Mouse (Mus musculus): Measurements from ENCODE around the gene Elmo2. TPM values are rescaled to one million over a fixed set of nuclear protein-coding genes. Genes with fewer than 3 reads are reported as not detected.

The Elmo2 gene
- polyA plus RNA-seq, 1 experiment from 2014 or later = 44.9 TPM

DNA sequence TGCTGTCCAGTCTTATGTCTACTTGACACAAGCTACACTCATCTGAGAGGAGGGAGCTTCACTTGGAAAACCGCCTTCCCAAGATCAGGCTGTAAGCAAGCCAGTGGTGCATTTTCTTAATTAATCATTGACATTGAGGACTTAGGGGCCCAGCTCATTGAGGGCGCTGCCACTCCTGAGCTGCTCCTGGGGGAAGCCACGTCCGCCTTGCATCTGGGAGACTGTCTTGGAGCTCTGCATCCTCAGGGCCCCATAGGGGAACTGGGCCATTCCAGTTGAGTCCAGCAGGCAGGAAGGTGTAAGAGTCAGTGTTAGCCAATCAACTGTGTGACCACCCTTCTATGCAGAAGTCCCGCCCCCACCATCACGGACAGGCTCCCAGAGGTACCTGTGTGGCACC is 18.5 kb downstream of the Elmo2 start:
- H3K4me3 ChIP-seq (ENCODE audit: low read length) = no peak overlapping the region
- H3K9me3 ChIP-seq (replicated peaks; ENCODE audit: control insufficient read depth, low read length) = peaks cover 4% of the 10 kb centered on the region; the same call in 1 of the 2 replicates
- no peaks in the 10 kb centered on the region for H3K27me3 ChIP-seq (ENCODE audit: control insufficient read depth, insufficient read depth, low read length)
- no peaks in the 10 kb centered on the region for H3K4me1 ChIP-seq (ENCODE audit: control insufficient read depth, insufficient read depth, low read length)
- ATAC-seq (replicated peaks; ENCODE audit: extremely low read depth, insufficient read depth, low FRiP score) = no peak
- H3K4me2 ChIP-seq (ENCODE audit: low read depth, low read length) = no peak overlapping the region
- no peak overlapping the region for H3K27ac ChIP-seq (ENCODE audit: low read length)
- H3K36me3 ChIP-seq (ENCODE audit: control insufficient read depth, insufficient read depth) = peaks cover 30% of the 10 kb centered on the region
- no peak overlapping the region for H3K9ac ChIP-seq (ENCODE audit: low read length)
- 96% methylated on average over 6 of the region's 6 CpGs for WGBS

DNA sequence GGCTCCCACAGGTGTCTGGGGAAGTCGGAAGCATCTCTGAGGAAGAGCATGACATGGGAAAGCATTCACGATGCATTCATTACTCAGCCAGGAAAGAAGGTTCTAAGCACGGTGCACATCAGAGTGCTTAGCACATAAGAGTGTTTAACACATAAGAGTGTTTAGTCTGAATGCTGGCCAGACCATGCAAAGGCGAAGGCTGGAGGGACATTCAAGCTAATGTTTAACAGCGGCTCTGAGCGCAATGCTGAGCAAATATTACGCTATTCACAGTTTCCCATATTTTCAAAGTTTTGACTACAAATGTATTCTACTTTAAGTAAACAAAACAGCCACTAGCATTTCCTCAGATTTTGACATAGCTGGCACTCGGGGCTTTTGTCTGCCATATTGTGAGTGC is 20.8 kb downstream of the Elmo2 start:
- Histone ChIP-seq H3K9ac (ENCODE audit: low read length) (no peak overlapping the region), H3K27ac (ENCODE audit: low read length) (no peak overlapping the region), H3K4me1 (ENCODE audit: control insufficient read depth, insufficient read depth, low read length) (no peaks in the 10 kb centered on the region), H3K27me3 (ENCODE audit: control insufficient read depth, insufficient read depth, low read length) (no peaks in the 10 kb centered on the region), H3K36me3 (ENCODE audit: control insufficient read depth, insufficient read depth) (peaks cover 30% of the 10 kb centered on the region), H3K9me3 (replicated peaks; ENCODE audit: control insufficient read depth, low read length) (peaks cover 4% of the 10 kb centered on the region; the same call in 1 of the 2 replicates), H3K4me2 (ENCODE audit: low read depth, low read length) (no peak overlapping the region), H3K4me3 (ENCODE audit: low read length) (no peak overlapping the region)
- WGBS = 88% methylated on average over 8 of the region's 8 CpGs
- no peak for ATAC-seq (replicated peaks; ENCODE audit: extremely low read depth, insufficient read depth, low FRiP score)

DNA sequence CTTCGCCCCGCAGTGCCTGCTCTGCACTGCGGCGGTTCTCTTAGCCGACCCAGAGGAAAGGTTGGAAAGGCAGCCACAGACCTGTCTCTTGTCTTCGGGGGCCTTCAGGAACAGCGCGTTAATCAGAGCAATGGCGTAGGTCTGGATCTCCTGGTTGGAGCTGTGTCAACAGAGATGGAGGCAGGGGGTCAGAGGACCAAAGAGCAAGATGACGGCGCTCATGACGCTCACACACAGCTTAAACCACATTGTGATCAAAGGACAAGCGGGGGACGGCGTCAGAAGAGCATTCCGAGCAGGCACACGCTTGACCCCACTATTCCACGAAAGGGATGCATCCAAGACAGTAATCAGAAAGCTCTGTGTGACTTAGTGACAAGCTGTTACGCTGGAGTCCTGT is 21.5 kb downstream of the Elmo2 start:
- WGBS = 81% methylated on average over 19 of the region's 19 CpGs
- Histone ChIP-seq H3K9ac (ENCODE audit: low read length) (no peak overlapping the region), H3K9me3 (replicated peaks; ENCODE audit: control insufficient read depth, low read length) (peaks cover 4% of the 10 kb centered on the region; the same call in 1 of the 2 replicates), H3K4me2 (ENCODE audit: low read depth, low read length) (no peak overlapping the region), H3K4me3 (ENCODE audit: low read length) (no peak overlapping the region), H3K4me1 (ENCODE audit: control insufficient read depth, insufficient read depth, low read length) (no peaks in the 10 kb centered on the region), H3K27me3 (ENCODE audit: control insufficient read depth, insufficient read depth, low read length) (no peaks in the 10 kb centered on the region), H3K36me3 (ENCODE audit: control insufficient read depth, insufficient read depth) (peaks cover 30% of the 10 kb centered on the region), H3K27ac (ENCODE audit: low read length) (no peak overlapping the region)
- no peak for ATAC-seq (replicated peaks; ENCODE audit: extremely low read depth, insufficient read depth, low FRiP score)

- Histone ChIP-seq H3K36me3 (ENCODE audit: control insufficient read depth, insufficient read depth) (peaks cover 30% of the 10 kb centered on the region), H3K4me3 (ENCODE audit: low read length) (no peak overlapping the region), H3K27me3 (ENCODE audit: control insufficient read depth, insufficient read depth, low read length) (no peaks in the 10 kb centered on the region), H3K9ac (ENCODE audit: low read length) (no peak overlapping the region), H3K4me1 (ENCODE audit: control insufficient read depth, insufficient read depth, low read length) (no peaks in the 10 kb centered on the region), H3K4me2 (ENCODE audit: low read depth, low read length) (no peak overlapping the region), H3K27ac (ENCODE audit: low read length) (no peak overlapping the region), H3K9me3 (replicated peaks; ENCODE audit: control insufficient read depth, low read length) (peaks cover 4% of the 10 kb centered on the region; the same call in 1 of the 2 replicates)
- 96% methylated on average over 6 of the region's 6 CpGs for WGBS
- no peak for ATAC-seq (replicated peaks; ENCODE audit: extremely low read depth, insufficient read depth, low FRiP score)
Measured at GRCm38 (mm10) chr2:165303354-165304012, 22.8 kb downstream of the Elmo2 start.

DNA sequence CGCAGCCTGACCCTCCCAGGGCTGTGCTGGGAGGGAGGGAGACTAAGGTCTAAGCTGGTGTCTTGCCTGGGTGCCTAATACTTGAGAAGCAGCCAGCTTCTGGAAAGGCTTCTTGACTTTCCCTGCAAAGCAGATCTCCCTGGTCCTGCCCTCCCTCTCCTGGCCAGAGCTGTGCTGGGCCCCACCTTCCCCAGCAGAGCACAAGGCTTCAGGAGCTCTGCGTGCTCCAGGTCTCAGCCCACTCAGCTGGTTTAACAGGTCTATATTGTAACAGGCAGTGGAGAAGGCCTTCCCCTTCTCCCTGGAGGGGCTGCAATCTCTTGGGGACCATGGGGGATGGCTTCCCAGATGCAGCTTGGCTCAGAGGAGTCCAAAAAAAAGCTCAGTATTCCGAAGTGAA is 24.9 kb downstream of the Elmo2 start:
- H3K36me3 ChIP-seq (ENCODE audit: control insufficient read depth, insufficient read depth) = peaks cover 45% of the 10 kb centered on the region
- WGBS = 64% methylated on average over 3 of the region's 3 CpGs
- no peak for ATAC-seq (replicated peaks; ENCODE audit: extremely low read depth, insufficient read depth, low FRiP score)

DNA sequence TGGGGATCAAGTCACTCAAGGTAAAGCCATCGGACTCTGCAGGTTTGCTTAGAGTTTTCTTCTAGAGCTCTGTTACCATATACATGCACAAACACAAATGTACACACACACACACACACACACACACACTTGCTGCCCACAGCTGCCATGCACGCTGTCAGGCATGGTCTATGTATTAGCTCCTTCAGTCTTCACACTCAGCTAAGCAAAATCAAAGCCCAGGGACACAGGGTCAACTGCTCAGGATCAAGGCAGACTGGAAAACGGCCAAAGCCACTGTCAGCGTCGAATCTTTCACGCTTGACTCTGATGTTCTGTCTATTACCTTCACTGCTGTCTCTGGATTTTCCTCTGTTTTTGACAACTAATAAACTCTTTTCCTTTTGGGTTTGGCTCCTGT is 25.4 kb downstream of the Elmo2 start:
- no peak for ATAC-seq (replicated peaks; ENCODE audit: extremely low read depth, insufficient read depth, low FRiP score)
- no peak overlapping the region for H3K27ac ChIP-seq (ENCODE audit: low read length)
- 79% methylated on average over 6 of the region's 6 CpGs for WGBS
- H3K4me1 ChIP-seq (ENCODE audit: control insufficient read depth, insufficient read depth, low read length) = no peaks in the 10 kb centered on the region
- no peaks in the 10 kb centered on the region for H3K27me3 ChIP-seq (ENCODE audit: control insufficient read depth, insufficient read depth, low read length)
- no peak overlapping the region for H3K9ac ChIP-seq (ENCODE audit: low read length)
- peaks cover 4% of the 10 kb centered on the region; the same call in 1 of the 2 replicates for H3K9me3 ChIP-seq (replicated peaks; ENCODE audit: control insufficient read depth, low read length)
- H3K4me3 ChIP-seq (ENCODE audit: low read length) = no peak overlapping the region
- H3K36me3 ChIP-seq (ENCODE audit: control insufficient read depth, insufficient read depth) = peaks cover 48% of the 10 kb centered on the region
- H3K4me2 ChIP-seq (ENCODE audit: low read depth, low read length) = no peak overlapping the region

More for the DNA sequence above, 24.9 kb downstream of the Elmo2 start:
- H3K4me3 ChIP-seq (ENCODE audit: low read length) = no peak overlapping the region
- H3K27ac ChIP-seq (ENCODE audit: low read length) = no peak overlapping the region
- no peaks in the 10 kb centered on the region for H3K4me1 ChIP-seq (ENCODE audit: control insufficient read depth, insufficient read depth, low read length)
- H3K27me3 ChIP-seq (ENCODE audit: control insufficient read depth, insufficient read depth, low read length) = no peaks in the 10 kb centered on the region
- no peak overlapping the region for H3K9ac ChIP-seq (ENCODE audit: low read length)
- no peak overlapping the region for H3K4me2 ChIP-seq (ENCODE audit: low read depth, low read length)
- peaks cover 4% of the 10 kb centered on the region; the same call in 1 of the 2 replicates for H3K9me3 ChIP-seq (replicated peaks; ENCODE audit: control insufficient read depth, low read length)

DNA sequence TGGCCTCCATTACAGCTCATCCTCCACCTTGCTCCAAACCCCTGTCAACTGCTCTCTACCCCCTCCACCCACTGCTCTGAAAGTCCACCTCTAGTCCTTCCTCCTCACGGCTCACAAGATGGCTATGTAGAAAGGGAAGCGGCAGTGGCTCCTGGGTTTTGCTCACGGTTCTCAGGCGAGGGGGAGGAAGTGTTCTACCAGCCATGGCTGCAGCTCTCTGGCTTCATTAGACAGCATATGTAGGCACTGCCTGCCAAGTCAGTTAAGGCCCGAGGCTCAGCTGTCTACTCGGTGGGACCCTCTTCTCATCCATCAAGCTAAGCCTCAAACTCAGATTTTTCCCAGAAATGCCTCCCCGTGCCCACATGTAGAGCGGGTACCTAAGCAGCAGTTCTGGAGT is 25.9 kb downstream of the Elmo2 start:
- Histone ChIP-seq H3K27ac (ENCODE audit: low read length) (no peak overlapping the region), H3K9me3 (replicated peaks; ENCODE audit: control insufficient read depth, low read length) (peaks cover 4% of the 10 kb centered on the region; the same call in 1 of the 2 replicates), H3K4me2 (ENCODE audit: low read depth, low read length) (no peak overlapping the region), H3K9ac (ENCODE audit: low read length) (no peak overlapping the region), H3K36me3 (ENCODE audit: control insufficient read depth, insufficient read depth) (peaks cover 48% of the 10 kb centered on the region), H3K4me3 (ENCODE audit: low read length) (no peak overlapping the region), H3K27me3 (ENCODE audit: control insufficient read depth, insufficient read depth, low read length) (no peaks in the 10 kb centered on the region), H3K4me1 (ENCODE audit: control insufficient read depth, insufficient read depth, low read length) (no peaks in the 10 kb centered on the region)
- ATAC-seq (replicated peaks; ENCODE audit: extremely low read depth, insufficient read depth, low FRiP score) = no peak
- 78% methylated on average over 8 of the region's 8 CpGs for WGBS

GRCm38 (mm10) chr2:165297429-165297828 is 28.9 kb downstream of the Elmo2 start:
- H3K27ac ChIP-seq (ENCODE audit: low read length) = no peak overlapping the region
- H3K4me1 ChIP-seq (ENCODE audit: control insufficient read depth, insufficient read depth, low read length) = no peaks in the 10 kb centered on the region
- no peaks in the 10 kb centered on the region for H3K9me3 ChIP-seq (replicated peaks; ENCODE audit: control insufficient read depth, low read length)
- WGBS = 94% methylated on average over 11 of the region's 11 CpGs
- no peak overlapping the region for H3K4me3 ChIP-seq (ENCODE audit: low read length)
- no peaks in the 10 kb centered on the region for H3K27me3 ChIP-seq (ENCODE audit: control insufficient read depth, insufficient read depth, low read length)
- peaks cover 44% of the 10 kb centered on the region for H3K36me3 ChIP-seq (ENCODE audit: control insufficient read depth, insufficient read depth)
- no peak for ATAC-seq (replicated peaks; ENCODE audit: extremely low read depth, insufficient read depth, low FRiP score)
- no peak overlapping the region for H3K4me2 ChIP-seq (ENCODE audit: low read depth, low read length)
- no peak overlapping the region for H3K9ac ChIP-seq (ENCODE audit: low read length)

GRCm38 (mm10) chr2:165296571-165296970 is 29.7 kb downstream of the Elmo2 start:
- WGBS = 80% methylated on average over 18 of the region's 18 CpGs

More at GRCm38 (mm10) chr2:165296571-165296970, 29.7 kb downstream of the Elmo2 start:
- H3K27me3 ChIP-seq (ENCODE audit: control insufficient read depth, insufficient read depth, low read length) = no peaks in the 10 kb centered on the region
- H3K9ac ChIP-seq (ENCODE audit: low read length) = no peak overlapping the region
- no peaks in the 10 kb centered on the region for H3K4me1 ChIP-seq (ENCODE audit: control insufficient read depth, insufficient read depth, low read length)
- H3K9me3 ChIP-seq (replicated peaks; ENCODE audit: control insufficient read depth, low read length) = no peaks in the 10 kb centered on the region
- no peak overlapping the region for H3K4me2 ChIP-seq (ENCODE audit: low read depth, low read length)
- H3K27ac ChIP-seq (ENCODE audit: low read length) = no peak overlapping the region
- ATAC-seq (replicated peaks; ENCODE audit: extremely low read depth, insufficient read depth, low FRiP score) = no peak
- H3K4me3 ChIP-seq (ENCODE audit: low read length) = no peak overlapping the region
- H3K36me3 ChIP-seq (ENCODE audit: control insufficient read depth, insufficient read depth) = peaks cover 47% of the 10 kb centered on the region

Data from heart, embryonic 16.5 days (tissue).